Mouse (Mus musculus) kidney, embryonic 14.5 days (tissue): ENCODE measurements around the gene Pdlim1. TPM values are rescaled to one million over a fixed set of nuclear protein-coding genes. Genes with fewer than 3 reads are reported as not detected.

ENCODE experiments used
- ATAC-seq: fragments of 200-750 bp; cut with Nextera tagmentation; 2 replicates; pipeline ENCODE4 v1.8.0; 2017; ENCODE audit warnings: moderate number of reproducible peaks, mild to moderate bottlenecking, moderate TSS enrichment, moderate library complexity; ENCODE audit not compliant: low FRiP score, low TSS enrichment
- H3K27ac ChIP-seq: fragments of 300-500 bp; sonication (generic); 2 replicates; pipeline ENCODE4 v1.5.1; 2014; ENCODE audit warnings: low read depth, mild to moderate bottlenecking, low read length, moderate library complexity, mixed read lengths
- H3K27me3 ChIP-seq: fragments of 300-500 bp; sonication (generic); 2 replicates; pipeline ENCODE4 v1.6.1; 2014; ENCODE audit warnings: mild to moderate bottlenecking, low read length; ENCODE audit not compliant: control insufficient read depth, insufficient read depth
- H3K36me3 ChIP-seq: fragments of 300-500 bp; sonication (generic); 2 replicates; pipeline ENCODE4 v1.6.1; 2014; ENCODE audit warnings: low read length, mixed read lengths; ENCODE audit not compliant: control insufficient read depth, insufficient read depth
- H3K4me1 ChIP-seq: fragments of 300-500 bp; sonication (generic); 2 replicates; pipeline ENCODE4 v1.6.1; 2014; ENCODE audit warnings: low read length, mixed read lengths; ENCODE audit not compliant: control insufficient read depth, insufficient read depth
- H3K4me2 ChIP-seq: fragments of 300-500 bp; sonication (generic); replicated peaks from 2 replicates; pipeline ENCODE4 v1.6.1; 2014; ENCODE audit warnings: low read depth, mild to moderate bottlenecking, low read length
- H3K4me3 ChIP-seq: fragments of 300-500 bp; sonication (generic); 2 replicates; pipeline ENCODE4 v1.5.1; 2014; ENCODE audit warnings: mild to moderate bottlenecking, low read length
- H3K9ac ChIP-seq: fragments of 300-500 bp; sonication (generic); 2 replicates; pipeline ENCODE4 v1.6.1; 2014; ENCODE audit warnings: low read depth, mild to moderate bottlenecking, low read length, moderate library complexity
- H3K9me3 ChIP-seq: fragments of 300-500 bp; sonication (generic); 2 replicates; pipeline ENCODE4 v1.6.1; 2016; ENCODE audit warnings: low read length; ENCODE audit not compliant: control insufficient read depth
- WGBS: fragments of 180-500 bp; shearing (Covaris S2); extraction: QIAGEN DNeasy Blood & Tissue Kit; methylation state at CpG from one replicate; pipeline ENCODE4 v1.1.7; 2014; 5-methylcytosine and 5-hydroxymethylcytosine counted together
- polyA plus RNA-seq: library from polyadenylated mRNA; unstranded; fragments of >200 nt; fragmentation: Nextera tagmentation; extraction: Ambion mirVana; gene quantifications from 2 replicates; pipeline ENCODE4 v1.2.1, GENCODE M21; 2014

Pdlim1 gene
- polyA plus RNA-seq, 1 experiment from 2014 or later: 30.8 TPM

GRCm38 (mm10) chr19:40272674-40273073, 1.0 kb upstream of the Pdlim1 start:
- Histone ChIP-seq H3K27me3 (peaks cover 17% of the 10 kb centered on the region), H3K27ac (no peak overlapping the region), H3K9ac (no peak overlapping the region), H3K36me3 (no peaks in the 10 kb centered on the region), H3K4me2 (no peak overlapping the region), H3K4me3 (no peak overlapping the region), H3K4me1 (peaks cover 4% of the 10 kb centered on the region; the same call in 1 of the 2 replicates), H3K9me3 (no peaks in the 10 kb centered on the region)
- ATAC-seq: no peak
- WGBS: 50% methylated on average over 13 of the region's 13 CpGs

- peak; percentile 47 for ATAC-seq
- 8% methylated on average over 63 of the region's 63 CpGs for WGBS
- H3K27ac ChIP-seq: no peak overlapping the region
- H3K4me1 ChIP-seq: peaks cover 4% of the 10 kb centered on the region; the same call in 1 of the 2 replicates
- peak overlapping the region; percentile 98 for H3K4me2 ChIP-seq
- peaks cover 17% of the 10 kb centered on the region for H3K27me3 ChIP-seq
- H3K9ac ChIP-seq: peak overlapping the region; percentile 57
- no peaks in the 10 kb centered on the region for H3K36me3 ChIP-seq
- H3K9me3 ChIP-seq: no peaks in the 10 kb centered on the region
- peak overlapping the region; percentile 65 for H3K4me3 ChIP-seq
These were observed 1.0 kb downstream of the Pdlim1 start for GRCm38 (mm10) chr19:40270351-40271307.

- Histone ChIP-seq H3K4me3 (no peak overlapping the region), H3K9ac (no peak overlapping the region), H3K9me3 (no peaks in the 10 kb centered on the region), H3K27ac (no peak overlapping the region), H3K27me3 (peaks cover 17% of the 10 kb centered on the region), H3K36me3 (no peaks in the 10 kb centered on the region), H3K4me2 (no peak overlapping the region), H3K4me1 (peaks cover 4% of the 10 kb centered on the region; the same call in 1 of the 2 replicates)
- ATAC-seq: no peak
- 77% methylated on average over 5 of the region's 5 CpGs for WGBS
These were observed 2.1 kb downstream of the Pdlim1 start for GRCm38 (mm10) chr19:40269526-40269925.

DNA sequence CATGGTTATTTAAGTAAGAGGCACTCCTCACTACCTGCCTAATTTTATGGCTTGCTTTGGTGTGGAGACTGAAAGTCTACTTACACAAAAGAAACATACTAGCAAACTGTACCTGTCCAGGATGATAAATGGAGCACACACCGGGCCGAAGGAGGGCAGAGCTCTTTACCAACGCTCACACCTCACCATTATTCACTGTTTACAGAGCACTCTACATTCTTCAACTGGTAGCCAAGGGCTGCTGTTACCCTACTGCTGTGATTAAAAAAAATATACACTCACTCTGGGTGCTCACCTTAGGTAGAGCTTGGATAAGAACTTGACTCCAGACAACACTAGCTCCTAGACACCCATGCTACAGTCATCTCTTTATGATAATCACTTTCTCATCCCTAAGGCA, 3.1 kb downstream of the Pdlim1 start:
- WGBS: 49% methylated on average over 3 of the region's 3 CpGs
- H3K27me3 ChIP-seq: peaks cover 17% of the 10 kb centered on the region
- ATAC-seq: no peak
- H3K9me3 ChIP-seq: no peaks in the 10 kb centered on the region
- no peak overlapping the region for H3K27ac ChIP-seq
- H3K36me3 ChIP-seq: no peaks in the 10 kb centered on the region
- no peak overlapping the region for H3K4me3 ChIP-seq
- H3K4me2 ChIP-seq: no peak overlapping the region
- no peak overlapping the region for H3K9ac ChIP-seq
- H3K4me1 ChIP-seq: peaks cover 4% of the 10 kb centered on the region; the same call in 1 of the 2 replicates

DNA sequence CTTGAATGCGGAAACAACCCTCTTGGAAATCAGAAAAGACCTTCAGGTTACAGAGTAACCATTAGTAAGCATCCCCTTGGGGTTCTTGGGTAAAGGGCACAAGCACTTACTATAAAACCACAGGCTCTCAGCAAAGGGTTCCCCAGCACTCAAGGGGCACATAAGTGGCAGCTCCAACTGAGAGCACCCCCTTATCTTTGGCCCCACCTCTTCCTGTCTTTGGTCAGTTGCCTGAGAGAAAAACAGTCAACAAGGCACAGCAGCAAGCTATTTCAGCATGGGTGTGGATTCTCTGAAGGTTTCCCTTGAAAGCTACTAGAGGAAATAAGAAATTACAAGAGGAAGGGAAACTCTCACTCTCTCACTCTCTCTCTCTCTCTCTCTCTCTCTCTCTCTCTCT, 4.3 kb downstream of the Pdlim1 start:
- 92% methylated on average over 1 of the region's 1 CpGs for WGBS
- Histone ChIP-seq H3K27me3 (peaks cover 17% of the 10 kb centered on the region), H3K36me3 (no peaks in the 10 kb centered on the region), H3K9me3 (no peaks in the 10 kb centered on the region), H3K4me1 (peaks cover 4% of the 10 kb centered on the region; the same call in 1 of the 2 replicates), H3K9ac (no peak overlapping the region), H3K4me3 (no peak overlapping the region), H3K27ac (no peak overlapping the region), H3K4me2 (no peak overlapping the region)
- ATAC-seq: no peak

- Histone ChIP-seq H3K9ac (no peak overlapping the region), H3K9me3 (no peaks in the 10 kb centered on the region), H3K4me1 (no peaks in the 10 kb centered on the region), H3K4me2 (no peak overlapping the region), H3K36me3 (no peaks in the 10 kb centered on the region), H3K27ac (no peak overlapping the region), H3K27me3 (no peaks in the 10 kb centered on the region), H3K4me3 (no peak overlapping the region)
- no peak for ATAC-seq
- 94% methylated on average over 1 of the region's 1 CpGs for WGBS
These were observed 12.2 kb downstream of the Pdlim1 start for GRCm38 (mm10) chr19:40259485-40259884.

DNA sequence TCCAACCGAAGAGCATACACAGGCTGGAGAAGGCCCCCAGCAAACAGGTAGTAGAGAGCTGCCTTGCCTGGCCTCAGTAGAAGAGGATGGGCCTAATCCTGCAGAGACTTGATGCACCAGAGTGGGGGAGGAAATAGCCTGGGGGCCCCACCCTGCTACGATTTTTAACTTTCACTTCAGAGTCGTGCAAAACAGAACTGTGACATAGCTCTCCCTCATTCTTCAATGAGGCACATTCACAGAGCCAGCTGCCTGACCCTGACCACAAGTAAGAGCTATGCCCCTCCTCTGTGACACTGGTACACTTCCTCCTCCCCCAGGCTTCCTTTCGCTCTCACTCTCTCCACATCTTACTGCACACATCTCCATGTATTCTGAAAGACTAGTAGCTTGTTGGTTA, 14.2 kb downstream of the Pdlim1 start:
- Histone ChIP-seq H3K27ac (no peak overlapping the region), H3K4me1 (no peaks in the 10 kb centered on the region), H3K9ac (no peak overlapping the region), H3K9me3 (no peaks in the 10 kb centered on the region), H3K4me3 (no peak overlapping the region), H3K4me2 (no peak overlapping the region), H3K36me3 (no peaks in the 10 kb centered on the region), H3K27me3 (no peaks in the 10 kb centered on the region)
- ATAC-seq: no peak
- WGBS: 65% methylated on average over 4 of the region's 4 CpGs

DNA sequence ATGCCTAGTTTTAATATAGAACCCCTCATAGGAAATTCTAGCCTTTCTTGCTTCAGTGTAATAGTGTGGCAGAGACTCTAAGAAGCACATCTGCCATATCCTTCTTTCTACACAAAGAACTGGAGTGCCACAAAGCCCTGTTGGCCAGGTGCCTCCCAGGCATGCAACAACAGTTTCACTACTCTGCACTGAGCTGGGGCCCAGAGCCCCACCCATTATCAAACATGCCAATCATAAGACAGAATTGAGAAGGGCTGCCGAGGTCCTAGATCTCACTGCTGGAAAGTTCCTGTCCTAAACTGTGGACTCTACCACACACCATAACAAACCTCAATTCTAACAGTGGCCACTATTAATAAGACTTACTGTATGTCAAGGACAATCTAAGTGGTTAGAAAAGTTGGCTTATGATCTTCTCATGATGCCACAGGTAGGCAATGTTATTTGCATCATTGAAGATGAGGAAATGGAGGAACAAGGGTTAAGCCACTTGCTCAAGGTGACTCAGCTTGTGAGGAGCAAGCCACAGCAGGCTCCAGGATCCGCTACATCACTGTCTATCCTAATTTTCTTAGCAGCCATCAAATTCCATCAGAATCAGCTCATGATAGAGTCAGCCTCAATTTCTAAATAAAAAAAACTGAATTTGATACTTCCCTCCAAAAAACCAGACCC, 15.1 kb downstream of the Pdlim1 start:
- Histone ChIP-seq H3K4me1 (no peaks in the 10 kb centered on the region), H3K27me3 (no peaks in the 10 kb centered on the region), H3K4me2 (no peak overlapping the region), H3K4me3 (no peak overlapping the region), H3K9ac (no peak overlapping the region), H3K36me3 (no peaks in the 10 kb centered on the region), H3K9me3 (no peaks in the 10 kb centered on the region), H3K27ac (no peak overlapping the region)
- WGBS: 89% methylated on average over 2 of the region's 2 CpGs
- ATAC-seq: no peak

- H3K9me3 ChIP-seq: no peaks in the 10 kb centered on the region
- H3K9ac ChIP-seq: no peak overlapping the region
- no peaks in the 10 kb centered on the region for H3K36me3 ChIP-seq
- H3K27me3 ChIP-seq: no peaks in the 10 kb centered on the region
- H3K4me3 ChIP-seq: no peak overlapping the region
- WGBS: 77% methylated on average over 1 of the region's 1 CpGs
- no peak overlapping the region for H3K27ac ChIP-seq
- no peak overlapping the region for H3K4me2 ChIP-seq
- H3K4me1 ChIP-seq: no peaks in the 10 kb centered on the region
- no peak for ATAC-seq
These were observed 16.1 kb downstream of the Pdlim1 start for GRCm38 (mm10) chr19:40255561-40255960.
